Mouse (Mus musculus) heart, embryonic 14.5 days (tissue): ENCODE measurements at regions not wholly inside any gene's neighbourhood (a gene's known extent, or its start where the extent isn't known, plus 50 kb on each side); places are given as distances from the start of the nearest gene placed in this dataset.

ENCODE experiments used
- ATAC-seq: fragments of 200-750 bp; cut with Nextera tagmentation; 2 replicates; pipeline ENCODE4 v1.8.0; 2017; ENCODE audit warnings: low read depth, moderate TSS enrichment; ENCODE audit not compliant: insufficient number of reproducible peaks, insufficient read depth, low FRiP score
- H3K27ac ChIP-seq, 2 experiments: fragments of 200-500 bp in 1 of 2; fragments of 300-500 bp in 1 of 2; sonication (generic) in 1 of 2; replicated peaks in 1 of 2; 2 replicates each; pipeline ENCODE4 v1.5.1; 2012 to 2014; ENCODE audit warnings: low read depth in 2 of 2, low read length in 2 of 2, control low read depth in 1 of 2, mild to moderate bottlenecking in 1 of 2, mixed read lengths in 1 of 2; ENCODE audit not compliant: control insufficient read depth in 1 of 2, insufficient read depth in 1 of 2
- H3K27me3 ChIP-seq: fragments of 300-500 bp; sonication (generic); 2 replicates; pipeline ENCODE4 v1.6.1; 2014; ENCODE audit warnings: mild to moderate bottlenecking, low read length, control low read depth; ENCODE audit not compliant: control insufficient read depth, insufficient read depth
- H3K36me3 ChIP-seq: fragments of 300-500 bp; sonication (generic); 2 replicates; pipeline ENCODE4 v1.6.1; 2014; ENCODE audit warnings: mild to moderate bottlenecking, control low read depth, low read length, mixed read lengths; ENCODE audit not compliant: control insufficient read depth, insufficient read depth
- H3K4me1 ChIP-seq, 2 experiments: fragments of 200-500 bp in 1 of 2; fragments of 300-500 bp in 1 of 2; sonication (generic) in 1 of 2; 2 replicates each; pipeline ENCODE4 v1.6.1; 2012 to 2014; ENCODE audit warnings: low read length in 2 of 2, control low read depth in 1 of 2, mixed read lengths in 1 of 2; ENCODE audit not compliant: control insufficient read depth in 2 of 2, insufficient read depth in 2 of 2
- H3K4me2 ChIP-seq: fragments of 300-500 bp; sonication (generic); 2 replicates; pipeline ENCODE4 v1.6.1; 2014; ENCODE audit warnings: mild to moderate bottlenecking, low read length
- H3K4me3 ChIP-seq, 2 experiments: fragments of 200-500 bp in 1 of 2; fragments of 300-500 bp in 1 of 2; sonication (generic) in 1 of 2; 2 replicates each; pipeline ENCODE4 v1.5.1; 2012 to 2014; ENCODE audit warnings: low read length in 2 of 2, mild to moderate bottlenecking in 2 of 2, control low read depth in 1 of 2, low read depth in 1 of 2, moderate library complexity in 1 of 2; ENCODE audit not compliant: control insufficient read depth in 1 of 2, insufficient read depth in 1 of 2
- H3K9ac ChIP-seq: fragments of 300-500 bp; sonication (generic); 2 replicates; pipeline ENCODE4 v1.6.1; 2014; ENCODE audit warnings: mild to moderate bottlenecking, low read length
- H3K9me3 ChIP-seq: fragments of 300-500 bp; sonication (generic); 2 replicates; pipeline ENCODE4 v1.6.1; 2016; ENCODE audit warnings: low read length, control low read depth; ENCODE audit not compliant: control insufficient read depth
- WGBS: fragments of 180-500 bp; shearing (Covaris S2); extraction: QIAGEN DNeasy Blood & Tissue Kit; methylation state at CpG from one replicate; pipeline ENCODE4 v1.1.7; 2014; 5-methylcytosine and 5-hydroxymethylcytosine counted together

- Histone ChIP-seq H3K9ac (no peak overlapping the region), H3K36me3 (no peaks in the 10 kb centered on the region), H3K4me1 (no peaks in the 10 kb centered on the region), H3K27me3 (no peaks in the 10 kb centered on the region), H3K4me2 (no peak overlapping the region), H3K27ac (no peak overlapping the region), H3K9me3 (no peaks in the 10 kb centered on the region), H3K4me3 (no peak overlapping the region)
- WGBS = 31% methylated on average over 4 of the region's 4 CpGs
- no peak for ATAC-seq
Measured at GRCm38 (mm10) chr1:127031563-127031962, 173.3 kb upstream of the Mgat5 start.

- no peaks in the 10 kb centered on the region for H3K27me3 ChIP-seq
- H3K4me3 ChIP-seq = no peak overlapping the region
- 64% methylated on average over 1 of the region's 1 CpGs for WGBS
- H3K4me1 ChIP-seq = no peaks in the 10 kb centered on the region
- no peak overlapping the region for H3K27ac ChIP-seq
- H3K4me2 ChIP-seq = no peak overlapping the region
- no peaks in the 10 kb centered on the region for H3K9me3 ChIP-seq
- ATAC-seq = no peak
- no peak overlapping the region for H3K9ac ChIP-seq
- no peaks in the 10 kb centered on the region for H3K36me3 ChIP-seq
Measured at GRCm38 (mm10) chr1:127028872-127029497, 175.8 kb upstream of the Mgat5 start.

GRCm38 (mm10) chr1:127023100-127023499 is 181.7 kb upstream of the Mgat5 start:
- Histone ChIP-seq H3K4me2 (no peak overlapping the region), H3K4me1 (no peaks in the 10 kb centered on the region; a peak in 1 of 4 replicates), H3K9ac (no peak overlapping the region), H3K4me3 (no peak overlapping the region), H3K27ac (no peak overlapping the region), H3K9me3 (no peaks in the 10 kb centered on the region), H3K36me3 (no peaks in the 10 kb centered on the region), H3K27me3 (no peaks in the 10 kb centered on the region)
- ATAC-seq = no peak
- WGBS = 65% methylated on average over 3 of the region's 3 CpGs

GRCm38 (mm10) chr1:127017698-127018097 is 187.1 kb upstream of the Nckap5 start:
- no peak overlapping the region for H3K27ac ChIP-seq
- H3K9ac ChIP-seq = no peak overlapping the region
- no peak overlapping the region for H3K4me3 ChIP-seq
- no peaks in the 10 kb centered on the region for H3K27me3 ChIP-seq
- 59% methylated on average over 2 of the region's 2 CpGs for WGBS
- no peaks in the 10 kb centered on the region; a peak in 1 of 4 replicates for H3K4me1 ChIP-seq
- ATAC-seq = no peak
- no peaks in the 10 kb centered on the region for H3K36me3 ChIP-seq
- H3K9me3 ChIP-seq = no peaks in the 10 kb centered on the region
- H3K4me2 ChIP-seq = no peak overlapping the region

GRCm38 (mm10) chr1:127015894-127016245 is 185.3 kb upstream of the Nckap5 start:
- H3K27ac ChIP-seq = no peak overlapping the region
- H3K9me3 ChIP-seq = no peaks in the 10 kb centered on the region
- H3K4me3 ChIP-seq = no peak overlapping the region
- no peaks in the 10 kb centered on the region; a peak in 1 of 4 replicates for H3K4me1 ChIP-seq
- H3K36me3 ChIP-seq = no peaks in the 10 kb centered on the region
- no peak overlapping the region for H3K9ac ChIP-seq
- no peaks in the 10 kb centered on the region for H3K27me3 ChIP-seq
- H3K4me2 ChIP-seq = no peak overlapping the region
- no peak for ATAC-seq
- WGBS = 75% methylated on average over 4 of the region's 4 CpGs

GRCm38 (mm10) chr1:127015042-127015893 is 184.7 kb upstream of the Nckap5 start:
- Histone ChIP-seq H3K4me3 (no peak overlapping the region), H3K9ac (no peak overlapping the region), H3K4me1 (no peaks in the 10 kb centered on the region; a peak in 1 of 4 replicates), H3K27ac (no peak overlapping the region), H3K27me3 (no peaks in the 10 kb centered on the region), H3K9me3 (no peaks in the 10 kb centered on the region), H3K4me2 (no peak overlapping the region), H3K36me3 (no peaks in the 10 kb centered on the region)
- ATAC-seq = no peak
- 67% methylated on average over 8 of the region's 8 CpGs for WGBS

- Histone ChIP-seq H3K4me1 (no peaks in the 10 kb centered on the region), H3K4me2 (no peak overlapping the region), H3K27me3 (no peaks in the 10 kb centered on the region), H3K27ac (no peak overlapping the region), H3K4me3 (no peak overlapping the region), H3K9ac (no peak overlapping the region), H3K36me3 (no peaks in the 10 kb centered on the region), H3K9me3 (no peaks in the 10 kb centered on the region)
- no peak for ATAC-seq
- WGBS = 58% methylated on average over 6 of the region's 6 CpGs
Measured at GRCm38 (mm10) chr1:127011901-127012300, 181.3 kb upstream of the Nckap5 start.
